Mouse (Mus musculus): Measurements from ENCODE around the gene Ipo4.
A peak's percentile ranks its signal among the peaks of the same experiment; 100 is the strongest.

Ipo4 gene

DNA sequence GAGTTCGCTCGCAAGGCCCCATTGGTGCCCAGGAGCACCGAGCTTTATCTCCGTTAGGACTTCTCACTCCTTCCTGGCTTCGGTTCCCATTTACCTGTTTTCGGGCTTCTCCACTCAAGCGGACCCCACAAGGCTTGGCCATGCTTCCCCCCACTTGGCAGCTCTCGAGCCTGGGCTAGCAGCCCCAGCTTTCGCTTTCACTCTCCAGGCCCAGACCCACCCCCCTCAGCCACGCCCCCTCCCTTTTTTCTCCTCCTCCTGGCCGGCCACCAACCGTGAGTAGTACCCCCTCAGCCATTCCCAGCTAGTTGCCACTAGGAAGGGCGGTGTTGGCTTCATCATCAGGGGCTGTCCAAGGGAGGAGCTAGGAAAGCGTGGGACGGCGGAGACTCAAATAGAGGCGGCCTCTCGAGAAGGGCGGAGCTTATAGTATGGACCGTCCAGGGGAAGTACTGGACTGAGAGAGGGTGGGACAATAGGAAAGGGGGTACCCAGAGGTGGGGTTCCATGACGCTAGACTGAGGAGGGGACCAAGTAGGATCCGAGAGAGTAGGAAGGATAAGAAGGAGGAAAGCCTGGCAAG lies 44.9 kb downstream of the Ipo4 start, which contains the start of gene Psme2:
Psme2 (minus strand) TSS at position 366 of the 583 bp plus-strand sequence.
- DNase-seq (ENCODE audit: low read depth, low spot score), result peak; percentile 95

DNA sequence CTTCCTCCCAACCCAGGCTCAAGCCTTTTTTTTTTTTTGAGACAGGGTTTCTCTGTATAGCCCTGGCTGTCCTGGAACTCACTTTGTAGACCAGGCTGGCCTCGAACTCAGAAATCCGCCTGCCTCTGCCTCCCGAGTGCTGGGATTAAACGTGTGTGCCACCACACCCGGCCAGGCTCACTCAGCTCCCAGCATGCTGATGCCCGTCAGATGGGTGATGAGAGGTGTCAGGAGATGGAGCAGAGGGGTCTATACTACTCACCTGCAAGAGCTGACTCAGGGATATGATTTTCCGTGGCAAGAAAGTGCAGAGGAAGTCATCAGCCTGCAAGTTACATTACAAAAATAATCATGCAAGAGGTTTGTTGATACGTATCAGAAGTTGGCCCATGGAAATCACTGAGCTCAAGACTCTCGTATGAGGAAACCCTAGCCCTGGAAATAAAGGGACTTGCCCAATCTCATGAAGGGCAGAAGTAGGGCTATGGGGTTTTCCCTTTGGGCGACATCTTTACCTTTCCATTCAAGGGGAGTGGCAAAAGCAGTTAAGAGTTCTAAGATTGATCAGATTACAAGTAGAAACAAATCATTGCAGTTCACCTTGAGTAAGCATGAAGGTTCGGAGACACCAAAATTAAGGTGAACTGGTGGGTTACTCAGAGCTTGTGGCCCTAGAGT lies 45.8 kb downstream of the Ipo4 start:
- DNase-seq (ENCODE audit: low read depth, low spot score), result no peak

- no peak for DNase-seq (ENCODE audit: low read depth, low spot score)
These were observed 46.5 kb downstream of the Ipo4 start for GRCm38 (mm10) chr14:55589271-55589670.

DNA sequence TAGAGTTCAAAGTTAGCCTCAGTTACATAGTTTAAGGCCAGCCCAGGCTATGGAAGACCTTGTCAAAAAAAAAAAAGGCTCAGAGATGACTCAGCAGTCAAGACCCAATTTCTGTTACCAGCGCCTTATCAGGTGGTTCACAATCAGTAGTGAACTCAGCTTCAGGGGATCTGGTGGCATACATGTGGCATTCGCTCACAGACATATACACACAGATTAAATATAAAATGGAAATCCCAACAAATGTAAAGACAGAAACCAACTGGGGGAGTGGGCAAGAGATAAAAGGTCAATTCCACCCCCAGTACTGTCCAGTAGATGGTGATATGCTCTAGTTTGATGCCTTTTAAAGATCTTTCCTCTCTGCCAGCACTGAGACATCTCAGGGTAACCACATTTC lies 49.6 kb downstream of the Ipo4 start:
- DNase-seq (ENCODE audit: low read depth, low spot score), result no peak

DNA sequence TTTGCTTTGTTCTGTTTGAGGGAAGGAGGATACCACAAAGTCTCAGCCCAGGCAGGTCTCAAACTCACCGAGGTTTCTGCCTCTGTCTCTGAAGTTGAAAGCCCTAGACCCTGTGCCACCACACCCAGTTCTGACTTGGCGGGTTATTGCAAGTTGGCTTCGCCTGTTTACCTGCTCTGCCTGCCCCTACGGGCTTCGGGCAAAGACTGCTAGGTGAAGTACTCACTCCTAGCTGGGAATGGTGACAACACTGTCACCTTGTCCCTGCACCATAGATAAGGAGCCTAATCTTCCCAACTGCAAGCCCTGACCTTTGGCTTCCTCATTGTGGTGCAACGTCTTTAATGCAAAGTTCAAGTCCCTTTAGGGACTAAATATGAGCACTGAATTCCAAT lies 50.2 kb downstream of the Ipo4 start:
- no peak for DNase-seq (ENCODE audit: low read depth, low spot score)

- peak; percentile 36 for DNase-seq (ENCODE audit: low read depth, low spot score)
These were observed 50.8 kb downstream of the Ipo4 start, which contains the start of gene Emc9 for GRCm38 (mm10) chr14:55584702-55585565. TSS of gene Emc9 (minus strand) at chr14:55585302.

- DNase-seq (ENCODE audit: low read depth, low spot score), result no peak
These were observed 51.5 kb downstream of the Ipo4 start for GRCm38 (mm10) chr14:55584303-55584701.

GRCm38 (mm10) chr14:55581981-55582681 lies 53.6 kb downstream of the Ipo4 start:
- DNase-seq (ENCODE audit: low read depth, low spot score), result no peak

DNA sequence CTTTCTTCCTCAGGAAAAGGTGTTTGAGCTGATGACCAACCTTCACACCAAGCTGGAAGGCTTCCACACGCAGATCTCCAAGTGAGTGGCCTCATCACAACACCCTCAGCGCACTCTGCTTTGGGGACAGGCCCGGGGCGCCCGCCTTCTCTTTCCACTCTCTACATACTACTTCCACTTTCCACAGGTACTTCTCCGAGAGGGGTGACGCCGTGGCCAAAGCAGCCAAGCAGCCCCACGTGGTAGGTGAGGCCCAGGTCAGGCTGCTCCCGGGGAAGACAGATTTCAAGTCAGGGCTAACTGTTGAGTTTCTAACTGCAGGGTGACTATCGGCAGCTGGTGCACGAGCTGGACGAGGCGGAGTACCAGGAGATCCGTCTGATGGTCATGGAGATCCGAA lies 55.0 kb downstream of the Ipo4 start:
- DNase-seq (ENCODE audit: low read depth, low spot score), result no peak

DNA sequence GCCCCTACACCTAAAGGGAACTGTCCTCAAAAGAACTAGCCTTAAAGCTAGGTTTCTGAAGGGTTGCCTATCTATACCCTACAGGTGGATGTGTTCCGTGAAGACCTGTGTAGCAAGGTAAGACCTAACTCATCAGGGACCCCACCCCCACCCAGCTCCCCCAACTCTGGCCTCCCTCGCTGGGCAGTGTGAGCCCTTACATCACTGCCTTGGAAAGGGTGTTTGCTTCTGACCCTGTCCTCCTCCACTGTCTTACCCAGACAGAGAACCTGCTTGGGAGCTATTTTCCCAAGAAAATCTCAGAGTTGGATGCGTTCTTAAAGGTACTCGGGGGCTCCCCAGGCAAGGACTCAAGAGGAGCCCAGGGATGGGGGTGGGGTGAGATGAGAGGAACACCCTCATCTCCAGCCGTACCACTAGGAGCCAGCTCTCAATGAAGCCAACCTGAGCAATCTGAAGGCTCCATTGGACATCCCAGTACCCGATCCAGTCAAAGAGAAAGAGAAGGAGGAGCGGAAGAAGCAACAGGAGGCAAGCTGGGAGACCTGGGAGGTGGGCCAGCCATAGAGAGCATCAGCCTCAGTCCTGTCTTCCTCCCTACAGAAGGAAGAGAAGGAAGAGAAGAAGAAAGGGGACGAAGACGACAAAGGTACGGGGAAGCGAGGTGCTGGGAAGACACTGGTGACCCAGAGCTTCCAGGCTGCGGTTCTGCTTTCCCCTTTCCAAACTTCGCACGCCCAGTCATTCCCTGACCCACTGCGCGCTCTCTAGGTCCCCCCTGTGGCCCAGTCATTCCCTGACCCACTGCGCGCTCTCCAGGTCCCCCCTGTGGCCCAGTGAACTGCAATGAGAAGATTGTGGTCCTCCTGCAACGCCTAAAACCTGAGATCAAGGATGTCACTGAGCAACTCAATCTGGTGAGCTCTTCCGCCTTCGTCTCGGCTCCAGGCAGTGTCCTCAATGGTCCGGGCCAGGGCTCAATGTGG lies 56.0 kb downstream of the Ipo4 start:
- no peak for DNase-seq (ENCODE audit: low read depth, low spot score)

- DNase-seq (ENCODE audit: low read depth, low spot score), result no peak
These were observed 57.0 kb downstream of the Ipo4 start for GRCm38 (mm10) chr14:55578668-55579269.

- DNase-seq (ENCODE audit: low read depth, low spot score), result peak; percentile 69
These were observed 57.7 kb downstream of the Ipo4 start, which contains the start of gene Psme1 for GRCm38 (mm10) chr14:55577871-55578667. TSS of gene Psme1 (plus strand) at chr14:55578123.

GRCm38 (mm10) chr14:55576376-55576775 lies 59.4 kb downstream of the Ipo4 start:
- no peak for DNase-seq (ENCODE audit: low read depth, low spot score)

DNA sequence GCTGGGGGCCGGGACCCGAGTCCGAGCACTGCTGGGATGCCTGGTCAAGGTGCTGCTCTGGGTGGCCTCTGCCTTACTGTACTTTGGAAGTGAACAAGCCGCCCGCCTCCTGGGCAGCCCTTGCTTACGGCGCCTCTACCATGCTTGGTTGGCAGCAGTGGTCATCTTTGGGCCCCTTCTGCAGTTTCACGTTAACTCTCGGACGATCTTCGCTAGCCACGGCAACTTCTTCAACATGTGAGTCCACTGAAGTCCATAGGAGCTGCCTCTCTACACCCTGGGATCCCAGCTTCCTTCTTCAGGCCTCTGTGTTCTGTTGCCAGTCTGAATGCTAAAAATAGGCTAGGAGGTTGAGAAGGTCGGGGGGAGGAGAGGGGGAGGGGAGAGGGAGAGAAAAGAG lies 60.0 kb downstream of the Ipo4 start:
- no peak for DNase-seq (ENCODE audit: low read depth, low spot score)

All from forelimb bud, embryonic 11.5 days (tissue).